In genomic region chr3:126804968-126805367, GRCm38 (mm10) we compare ENCODE assay signal across 19 mouse cellular contexts.
DNase-seq lines count a peak whose midpoint lies in the region; ATAC-seq and TF ChIP-seq lines count a peak whose summit lies in the region.
"Had no signal": no experiment of that assay in that cellular context is flagged by ENCODE, and none has a peak within 500 bp of the region (broad histone marks: within the 10 kb centered on the region; RNA-seq: fewer than 3 reads in every experiment).

No protein-coding gene starts in this region.

- no peak overlapping the region for H3K4me2 ChIP-seq in midbrain, postnatal 0 days (ENCODE audit: low read depth, low read length, poor library complexity, severe bottlenecking)
- no peak overlapping the region for H3K4me2 ChIP-seq in midbrain, embryonic 15.5 days
- no peak overlapping the region for H3K4me2 ChIP-seq in embryonic facial prominence, embryonic 15.5 days (replicated peaks)
- H3K4me2 ChIP-seq: embryonic facial prominence, embryonic 13.5 days; forebrain, embryonic 12.5 days had no signal

- no peak overlapping the region for H3K9ac ChIP-seq in midbrain, postnatal 0 days (replicated peaks; ENCODE audit: low read length, poor library complexity, severe bottlenecking)
- no peak overlapping the region for H3K9ac ChIP-seq in midbrain, embryonic 15.5 days
- no peak overlapping the region for H3K9ac ChIP-seq in embryonic facial prominence, embryonic 15.5 days
- H3K9ac ChIP-seq: embryonic facial prominence, embryonic 13.5 days; forebrain, embryonic 12.5 days had no signal

- H3K27me3 ChIP-seq in midbrain, postnatal 0 days (ENCODE audit: insufficient read depth, low read length) = no peaks in the 10 kb centered on the region
- H3K27me3 ChIP-seq in midbrain, embryonic 15.5 days (replicated peaks) = no peaks in the 10 kb centered on the region
- no peaks in the 10 kb centered on the region for H3K27me3 ChIP-seq in embryonic facial prominence, embryonic 15.5 days
- H3K27me3 ChIP-seq: embryonic facial prominence, embryonic 13.5 days; forebrain, embryonic 12.5 days had no signal

- H3K4me3 ChIP-seq in midbrain, postnatal 0 days (ENCODE audit: low read depth, low read length) = no peak overlapping the region
- no peak overlapping the region for H3K4me3 ChIP-seq in midbrain, embryonic 15.5 days
- no peak overlapping the region for H3K4me3 ChIP-seq in embryonic facial prominence, embryonic 15.5 days (replicated peaks)
- H3K4me3 ChIP-seq: embryonic facial prominence, embryonic 13.5 days; erythroblast, embryonic 14.5 days; forebrain, embryonic 10.5 days; forebrain, embryonic 12.5 days had no signal

- ATAC-seq in midbrain, postnatal 0 days (ENCODE audit: low FRiP score) = no peak
- no peak for ATAC-seq in midbrain, embryonic 15.5 days (replicated peaks)
- peak; percentile 54; the same call in 1 of the 2 replicates for ATAC-seq in embryonic facial prominence, embryonic 15.5 days (ENCODE audit: insufficient number of reproducible peaks, low FRiP score, low TSS enrichment, low read depth)
- ATAC-seq: forebrain, embryonic 14.5 days; forebrain, embryonic 16.5 days had no signal

- peak; percentile 9 for DNase-seq in midbrain, postnatal 0 days (ENCODE audit: low spot score)
- DNase-seq in adrenal gland, postnatal 14 days = no peak
- DNase-seq in cerebellum, postnatal 25 days = no peak
- DNase-seq: adrenal gland, adult 2 months; adrenal gland, postnatal 10 days; adrenal gland, postnatal 36 days; cerebellum, adult 11 months; cerebellum, adult 18-20 months; cerebellum, adult 8-10 months; cerebellum, adult 9-11 months; cerebellum, postnatal 14 days had no signal

- no peaks in the 10 kb centered on the region for H3K9me3 ChIP-seq in midbrain, postnatal 0 days (ENCODE audit: low read length)
- H3K9me3 ChIP-seq in midbrain, embryonic 15.5 days = no peaks in the 10 kb centered on the region
- H3K9me3 ChIP-seq in embryonic facial prominence, embryonic 15.5 days (replicated peaks) = no peaks in the 10 kb centered on the region
- H3K9me3 ChIP-seq: embryonic facial prominence, embryonic 13.5 days; forebrain, embryonic 10.5 days; forebrain, embryonic 12.5 days had no signal

- H3K27ac ChIP-seq in midbrain, postnatal 0 days (ENCODE audit: low read depth, low read length) = no peak overlapping the region
- H3K27ac ChIP-seq in midbrain, embryonic 15.5 days = no peak overlapping the region
- no peak overlapping the region for H3K27ac ChIP-seq in embryonic facial prominence, embryonic 15.5 days (replicated peaks)
- H3K27ac ChIP-seq: embryonic facial prominence, embryonic 13.5 days; forebrain, embryonic 10.5 days; forebrain, embryonic 12.5 days had no signal

- no peaks in the 10 kb centered on the region for H3K36me3 ChIP-seq in midbrain, postnatal 0 days (ENCODE audit: insufficient read depth, low read length)
- H3K36me3 ChIP-seq in midbrain, embryonic 15.5 days (replicated peaks) = no peaks in the 10 kb centered on the region
- no peaks in the 10 kb centered on the region for H3K36me3 ChIP-seq in embryonic facial prominence, embryonic 15.5 days
- H3K36me3 ChIP-seq: embryonic facial prominence, embryonic 13.5 days; forebrain, embryonic 10.5 days; forebrain, embryonic 12.5 days had no signal

- TF ChIP-seq CTCF in midbrain, postnatal 0 days (IDR thresholded peaks at IDR 0.05) = no peak

- no peaks in the 10 kb centered on the region for H3K4me1 ChIP-seq in midbrain, postnatal 0 days (ENCODE audit: insufficient read depth, low read length)
- H3K4me1 ChIP-seq in midbrain, embryonic 15.5 days = no peaks in the 10 kb centered on the region
- H3K4me1 ChIP-seq in embryonic facial prominence, embryonic 15.5 days = no peaks in the 10 kb centered on the region
- H3K4me1 ChIP-seq: embryonic facial prominence, embryonic 13.5 days; forebrain, embryonic 10.5 days; forebrain, embryonic 12.5 days had no signal

- 79% methylated on average over 5 of the region's 5 CpGs for WGBS in midbrain, postnatal 0 days
- WGBS in midbrain, embryonic 15.5 days = 77% methylated on average over 5 of the region's 5 CpGs
- 85% methylated on average over 5 of the region's 5 CpGs for WGBS in embryonic facial prominence, embryonic 15.5 days
